Mouse (Mus musculus) liver, embryonic 11.5 days (tissue): ENCODE measurements around the gene Slc39a11. TPM values are rescaled to one million over a fixed set of nuclear protein-coding genes. Genes with fewer than 3 reads are reported as not detected.

Source experiments
- ATAC-seq: fragments of 200-750 bp; cut with Nextera tagmentation; replicated peaks from 2 replicates; pipeline ENCODE4 v1.8.0; 2017; ENCODE audit warnings: moderate number of reproducible peaks, mild to moderate bottlenecking, moderate TSS enrichment, moderate library complexity; ENCODE audit not compliant: low FRiP score
- DNase-seq: peaks from one replicate; pipeline ENCODE4 v3.0.0-alpha.2; 2017; ENCODE audit warnings: low spot score
- H3K27ac ChIP-seq: fragments of 300-500 bp; sonication (generic); 2 replicates; pipeline ENCODE4 v1.5.1; 2014; ENCODE audit warnings: mild to moderate bottlenecking, low read depth, low read length, control low read depth
- H3K27me3 ChIP-seq: fragments of 300-500 bp; sonication (generic); replicated peaks from 2 replicates; pipeline ENCODE4 v1.6.1; 2014; ENCODE audit warnings: low read length, mixed read lengths; ENCODE audit not compliant: control insufficient read depth, insufficient read depth
- H3K36me3 ChIP-seq: fragments of 300-500 bp; sonication (generic); 2 replicates; pipeline ENCODE4 v1.6.1; 2014; ENCODE audit warnings: mild to moderate bottlenecking, low read length, moderate library complexity, mixed read lengths; ENCODE audit not compliant: control insufficient read depth, insufficient read depth
- H3K4me1 ChIP-seq: fragments of 300-500 bp; sonication (generic); replicated peaks from 2 replicates; pipeline ENCODE4 v1.6.1; 2014; ENCODE audit warnings: low read length, mixed read lengths; ENCODE audit not compliant: control insufficient read depth, insufficient read depth
- H3K4me2 ChIP-seq: fragments of 300-500 bp; sonication (generic); 2 replicates; pipeline ENCODE4 v1.6.1; 2014; ENCODE audit warnings: mild to moderate bottlenecking, control low read depth, moderate library complexity
- H3K4me3 ChIP-seq: fragments of 300-500 bp; sonication (generic); 2 replicates; pipeline ENCODE4 v1.5.1; 2014; ENCODE audit warnings: low read depth, low read length, control low read depth
- H3K9ac ChIP-seq: fragments of 300-500 bp; sonication (generic); 2 replicates; pipeline ENCODE4 v1.6.1; 2014; ENCODE audit warnings: low read depth, low read length, control low read depth
- H3K9me3 ChIP-seq: fragments of 300-500 bp; sonication (generic); 2 replicates; pipeline ENCODE4 v1.6.1; 2016; ENCODE audit warnings: low read length, inconsistent platforms, mixed read lengths; ENCODE audit not compliant: control insufficient read depth
- WGBS: fragments of 180-500 bp; shearing (Covaris S2); extraction: QIAGEN DNeasy Blood & Tissue Kit; methylation state at CpG from one replicate; pipeline ENCODE4 v1.1.7; 2014; 5-methylcytosine and 5-hydroxymethylcytosine counted together
- polyA plus RNA-seq: library from polyadenylated mRNA; unstranded; fragments of >200 nt; fragmentation: Nextera tagmentation; extraction: Ambion mirVana; gene quantifications from 2 replicates; pipeline ENCODE4 v1.2.1, GENCODE M21; 2014

Gene Slc39a11
- polyA plus RNA-seq, 1 experiment from 2014 or later = 20.9 TPM

GRCm38 (mm10) chr11:113469919-113470785 is 179.7 kb downstream of the Slc39a11 start:
- Histone ChIP-seq H3K9ac (no peak overlapping the region), H3K4me2 (no peak overlapping the region), H3K27ac (no peak overlapping the region), H3K36me3 (no peaks in the 10 kb centered on the region), H3K4me3 (no peak overlapping the region), H3K4me1 (peaks cover 2% of the 10 kb centered on the region), H3K9me3 (no peaks in the 10 kb centered on the region), H3K27me3 (no peaks in the 10 kb centered on the region)
- no peak for ATAC-seq
- no peak for DNase-seq
- WGBS = 56% methylated on average over 17 of the region's 17 CpGs

GRCm38 (mm10) chr11:113468016-113468415 is 181.9 kb downstream of the Slc39a11 start:
- Histone ChIP-seq H3K27ac (no peak overlapping the region), H3K27me3 (no peaks in the 10 kb centered on the region), H3K4me2 (no peak overlapping the region), H3K4me3 (no peak overlapping the region), H3K4me1 (no peaks in the 10 kb centered on the region; the same call in 1 of the 2 replicates), H3K36me3 (no peaks in the 10 kb centered on the region), H3K9ac (no peak overlapping the region), H3K9me3 (no peaks in the 10 kb centered on the region)
- WGBS = 74% methylated on average over 10 of the region's 10 CpGs
- DNase-seq = no peak
- no peak for ATAC-seq

- Histone ChIP-seq H3K36me3 (no peaks in the 10 kb centered on the region), H3K27ac (no peak overlapping the region), H3K9ac (no peak overlapping the region), H3K9me3 (no peaks in the 10 kb centered on the region), H3K27me3 (no peaks in the 10 kb centered on the region), H3K4me1 (no peaks in the 10 kb centered on the region; the same call in 1 of the 2 replicates), H3K4me2 (no peak overlapping the region), H3K4me3 (no peak overlapping the region)
- no peak for ATAC-seq
- WGBS = 78% methylated on average over 12 of the region's 12 CpGs
- DNase-seq = no peak
Measured at GRCm38 (mm10) chr11:113467313-113467811, 182.5 kb downstream of the Slc39a11 start.

- no peaks in the 10 kb centered on the region for H3K27me3 ChIP-seq
- no peak overlapping the region for H3K4me2 ChIP-seq
- no peaks in the 10 kb centered on the region for H3K36me3 ChIP-seq
- H3K27ac ChIP-seq = no peak overlapping the region
- H3K4me3 ChIP-seq = no peak overlapping the region
- 76% methylated on average over 2 of the region's 2 CpGs for WGBS
- ATAC-seq (no peak), DNase-seq (no peak)
- H3K4me1 ChIP-seq = no peaks in the 10 kb centered on the region
- H3K9me3 ChIP-seq = 0 out of 2 replicates have a peak, but pooled peaks cover 2% of the 10 kb centered on the region
- no peak overlapping the region for H3K9ac ChIP-seq
Measured at GRCm38 (mm10) chr11:113460118-113460517, 189.8 kb downstream of the Slc39a11 start.

GRCm38 (mm10) chr11:113458582-113459210 is 191.2 kb downstream of the Slc39a11 start:
- 63% methylated on average over 15 of the region's 15 CpGs for WGBS
- Histone ChIP-seq H3K4me3 (no peak overlapping the region), H3K9ac (no peak overlapping the region), H3K27me3 (no peaks in the 10 kb centered on the region), H3K36me3 (no peaks in the 10 kb centered on the region), H3K27ac (no peak overlapping the region), H3K9me3 (0 out of 2 replicates have a peak, but pooled peaks cover 2% of the 10 kb centered on the region), H3K4me1 (no peaks in the 10 kb centered on the region), H3K4me2 (no peak overlapping the region)
- ATAC-seq (no peak), DNase-seq (no peak)

- Histone ChIP-seq H3K27ac (no peak overlapping the region), H3K9me3 (0 out of 2 replicates have a peak, but pooled peaks cover 2% of the 10 kb centered on the region), H3K4me1 (no peaks in the 10 kb centered on the region), H3K4me2 (no peak overlapping the region), H3K36me3 (no peaks in the 10 kb centered on the region), H3K9ac (no peak overlapping the region), H3K27me3 (no peaks in the 10 kb centered on the region), H3K4me3 (no peak overlapping the region)
- WGBS = 60% methylated on average over 16 of the region's 16 CpGs
- DNase-seq = no peak
- ATAC-seq = no peak
Measured at GRCm38 (mm10) chr11:113452861-113453568, 196.9 kb downstream of the Slc39a11 start.

- H3K27ac ChIP-seq = no peak overlapping the region
- no peak overlapping the region for H3K9ac ChIP-seq
- no peak for ATAC-seq
- no peak for DNase-seq
- no peaks in the 10 kb centered on the region for H3K9me3 ChIP-seq
- no peaks in the 10 kb centered on the region for H3K27me3 ChIP-seq
- H3K4me3 ChIP-seq = no peak overlapping the region
- WGBS = 72% methylated on average over 10 of the region's 10 CpGs
- H3K4me1 ChIP-seq = no peaks in the 10 kb centered on the region
- no peak overlapping the region for H3K4me2 ChIP-seq
- H3K36me3 ChIP-seq = no peaks in the 10 kb centered on the region
Measured at GRCm38 (mm10) chr11:113451301-113451700, 198.6 kb downstream of the Slc39a11 start.

- ATAC-seq (no peak), DNase-seq (no peak)
- 80% methylated on average over 4 of the region's 4 CpGs for WGBS
- no peaks in the 10 kb centered on the region for H3K27me3 ChIP-seq
- no peaks in the 10 kb centered on the region for H3K9me3 ChIP-seq
- no peak overlapping the region for H3K9ac ChIP-seq
- H3K4me3 ChIP-seq = no peak overlapping the region
- no peaks in the 10 kb centered on the region for H3K36me3 ChIP-seq
- H3K4me2 ChIP-seq = no peak overlapping the region
- no peaks in the 10 kb centered on the region for H3K4me1 ChIP-seq
- no peak overlapping the region for H3K27ac ChIP-seq
Measured at GRCm38 (mm10) chr11:113450665-113451064, 199.2 kb downstream of the Slc39a11 start.
